Mouse (Mus musculus) heart, adult 2 months (tissue): ENCODE data around the gene Lbhd1.

ENCODE experiments used
- CTCF ChIP-seq: fragments of 200-600 bp; IDR thresholded peaks from 2 replicates; pipeline ENCODE4 v1.8.1; 2022; ENCODE audit warnings: antibody characterized with exemption, mild to moderate bottlenecking, moderate library complexity
- EP300 ChIP-seq: fragments of 200-500 bp; IDR thresholded peaks from 2 replicates; pipeline ENCODE4 v1.6.1; 2011; ENCODE audit warnings: low read depth, low read length, control low read depth; ENCODE audit not compliant: insufficient read depth
- POLR2A ChIP-seq: fragments of 200-500 bp; IDR thresholded peaks from 2 replicates; pipeline ENCODE4 v1.6.1; 2011; ENCODE audit warnings: mild to moderate bottlenecking, low read depth, low read length, control low read depth; ENCODE audit not compliant: insufficient read depth

- no peak for TF ChIP-seq EP300
- no peak for TF ChIP-seq CTCF
- TF ChIP-seq POLR2A = no peak
Measured at GRCm38 (mm10) chr19:8920836-8921291, 37.3 kb downstream of the Lbhd1 start.
